ENCODE assay signal across 8 mouse cellular contexts in the genomic region with DNA sequence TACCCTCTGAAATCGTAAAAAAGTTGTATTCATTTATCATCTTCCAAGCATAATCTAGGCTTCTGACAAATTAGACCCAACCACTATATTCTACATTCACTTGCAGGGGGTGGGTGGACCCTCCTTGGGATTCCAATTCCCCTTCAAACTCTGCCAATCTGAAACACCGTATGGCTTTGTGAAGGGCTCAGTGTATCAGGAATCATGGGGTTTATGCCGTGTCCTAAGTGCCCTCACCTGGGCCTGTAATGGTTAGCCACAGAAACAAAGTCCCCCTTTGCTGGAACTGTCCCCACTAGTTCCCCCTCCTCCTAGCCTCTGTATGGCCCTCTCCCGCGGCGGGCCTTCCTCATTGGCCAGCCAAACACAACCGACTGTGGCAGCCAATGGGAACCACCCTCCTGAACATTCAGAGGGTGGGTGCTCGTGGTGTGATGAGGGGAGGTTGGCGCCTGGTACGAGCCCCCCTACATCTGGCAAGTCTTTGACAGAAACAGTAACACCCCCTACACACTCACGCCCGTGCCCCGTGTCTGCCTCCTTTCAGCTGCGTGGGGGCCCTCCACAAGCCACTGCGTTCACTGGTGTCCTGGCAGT. TPM values are rescaled to one million over a fixed set of nuclear protein-coding genes. Genes with fewer than 3 reads are reported as not detected.
A peak's percentile ranks its signal among the peaks of the same experiment; 100 is the strongest.
DNase-seq lines count a peak whose midpoint lies in the region; ATAC-seq lines count a peak whose summit lies in the region.

No protein-coding gene starts in this region.

- peak; percentile 85 for ATAC-seq in embryonic facial prominence, embryonic 11.5 days (replicated peaks; ENCODE audit: insufficient number of reproducible peaks, low FRiP score, low TSS enrichment, low read depth)
- peak; percentile 34 for ATAC-seq in intestine, embryonic 16.5 days

- H3K9ac ChIP-seq in embryonic facial prominence, embryonic 11.5 days (replicated peaks; ENCODE audit: low read length), result peak overlapping the region; percentile 2; the same call in 1 of the 2 replicates
- H3K9ac ChIP-seq in intestine, embryonic 16.5 days (ENCODE audit: low read depth, low read length), result no peak overlapping the region

- H3K4me1 ChIP-seq in embryonic facial prominence, embryonic 11.5 days (ENCODE audit: control insufficient read depth, insufficient read depth, low read length), result no peaks in the 10 kb centered on the region
- H3K4me1 ChIP-seq in intestine, embryonic 16.5 days (ENCODE audit: control insufficient read depth, insufficient read depth, low read length), result no peaks in the 10 kb centered on the region

- 26% methylated on average over 14 of the region's 15 CpGs for WGBS in embryonic facial prominence, embryonic 11.5 days
- WGBS in intestine, embryonic 16.5 days, result 23% methylated on average over 15 of the region's 15 CpGs

- peak overlapping the region; percentile 79 for H3K4me2 ChIP-seq in embryonic facial prominence, embryonic 11.5 days (ENCODE audit: low read depth, low read length)
- H3K4me2 ChIP-seq in intestine, embryonic 16.5 days (ENCODE audit: low read depth, low read length), result peak overlapping the region; percentile 80

- no peak overlapping the region for H3K27ac ChIP-seq in embryonic facial prominence, embryonic 11.5 days (replicated peaks; ENCODE audit: low read depth, low read length)
- no peak overlapping the region for H3K27ac ChIP-seq in intestine, embryonic 16.5 days (ENCODE audit: low read length)

- peak overlapping the region; percentile 43 for H3K4me3 ChIP-seq in embryonic facial prominence, embryonic 11.5 days (ENCODE audit: low read depth, low read length)
- peak overlapping the region; percentile 51 for H3K4me3 ChIP-seq in intestine, embryonic 16.5 days (ENCODE audit: low read length)

- no peaks in the 10 kb centered on the region for H3K36me3 ChIP-seq in embryonic facial prominence, embryonic 11.5 days (replicated peaks; ENCODE audit: control insufficient read depth, insufficient read depth, low read depth, low read length)
- no peaks in the 10 kb centered on the region for H3K36me3 ChIP-seq in intestine, embryonic 16.5 days (ENCODE audit: control insufficient read depth, insufficient read depth, low read length)

- DNase-seq in adrenal gland, adult (ENCODE audit: inconsistent age in 2 of 2, low spot score in 1 of 2), result peak; percentile 24 to 69
- no peak for DNase-seq in adrenal gland, adult 18-20 months (ENCODE audit: low spot score in 2 of 2)
- peak; percentile 9 to 15 for DNase-seq in B cell, adult 2 months
- peak; percentile 49 for DNase-seq in embryonic facial prominence, embryonic 11.5 days (ENCODE audit: low spot score)
- DNase-seq in mesoderm, embryonic 11.5 days (ENCODE audit: low read depth, low spot score), result peak; percentile 45
- peak; percentile 15 to 42 for DNase-seq in thymus, adult 18-20 months
- no peak for DNase-seq in urinary bladder, adult 18-20 months (ENCODE audit: low spot score in 2 of 2)

- no peaks in the 10 kb centered on the region for H3K9me3 ChIP-seq in embryonic facial prominence, embryonic 11.5 days (replicated peaks; ENCODE audit: control insufficient read depth, low read length)
- H3K9me3 ChIP-seq in intestine, embryonic 16.5 days (ENCODE audit: control insufficient read depth, low read length), result no peaks in the 10 kb centered on the region; the same call in 1 of the 2 replicates

- H3K27me3 ChIP-seq in embryonic facial prominence, embryonic 11.5 days (ENCODE audit: control insufficient read depth, insufficient read depth, low read length), result no peaks in the 10 kb centered on the region
- no peaks in the 10 kb centered on the region for H3K27me3 ChIP-seq in intestine, embryonic 16.5 days (replicated peaks; ENCODE audit: control insufficient read depth, insufficient read depth, low read length)

RNA-seq across cellular contexts. Expression of gene Rab33a, which starts 0.8 kb away (rescaled TPM):
- 10 to 100 TPM in 1 of 2 experiments, 1 to 10 TPM in 1; 8.2 to 47.1 TPM for total RNA-seq in adrenal gland, adult 18-20 months (2021)
- 9.1 and 9.4 TPM in 2 replicates for polyA plus RNA-seq in embryonic facial prominence, embryonic 11.5 days (2014; fragmentation: Nextera tagmentation; extraction: Ambion mirVana)
- 3.9 and 4.8 TPM in 2 replicates for polyA plus RNA-seq in intestine, embryonic 16.5 days (2015; fragmentation: Nextera tagmentation; extraction: Ambion mirVana)

RNA-seq across cellular contexts. Expression of gene Aifm1, which starts 4.9 kb away (rescaled TPM):
- total RNA-seq in adrenal gland, adult 18-20 months (2021), result 100 to 1,000 TPM; 142 to 233 TPM
- 95.9 and 97.1 TPM in 2 replicates for polyA plus RNA-seq in embryonic facial prominence, embryonic 11.5 days (2014; fragmentation: Nextera tagmentation; extraction: Ambion mirVana)
- 114 and 115 TPM in 2 replicates for polyA plus RNA-seq in intestine, embryonic 16.5 days (2015; fragmentation: Nextera tagmentation; extraction: Ambion mirVana)

RNA-seq across cellular contexts. Expression of gene Elf4, which starts 55.4 kb away (rescaled TPM):
- 10 to 100 TPM in 1 of 2 experiments, 1 to 10 TPM in 1; 9.9 to 14.6 TPM for total RNA-seq in adrenal gland, adult 18-20 months (2021)
- 2.9 and 3.2 TPM in 2 replicates for polyA plus RNA-seq in embryonic facial prominence, embryonic 11.5 days (2014; fragmentation: Nextera tagmentation; extraction: Ambion mirVana)
- 11.8 and 15.5 TPM in 2 replicates for polyA plus RNA-seq in intestine, embryonic 16.5 days (2015; fragmentation: Nextera tagmentation; extraction: Ambion mirVana)

Comparison
In these comparisons a context has a peak if more than half of its experiments do, and no peak if none do; other contexts are left out.
1. DNase-seq: peak in adrenal gland, adult (2 of 2), B cell, adult 2 months (2 of 2), embryonic facial prominence, embryonic 11.5 days (single experiment), mesoderm, embryonic 11.5 days (single experiment) and thymus, adult 18-20 months (2 of 2); none in adrenal gland, adult 18-20 months (0 of 2) and urinary bladder, adult 18-20 months (0 of 2).